Mouse (Mus musculus) stomach, embryonic 15.5 days (tissue): ENCODE measurements around the gene Crocc. TPM values are rescaled to one million over a fixed set of nuclear protein-coding genes. Genes with fewer than 3 reads are reported as not detected.

Experiments used
- ATAC-seq: fragments of 200-750 bp; cut with Nextera tagmentation; 2 replicates; pipeline ENCODE4 v1.8.0; 2017; ENCODE audit warnings: low read depth, moderate number of reproducible peaks, moderate TSS enrichment; ENCODE audit not compliant: insufficient read depth, low FRiP score
- H3K27ac ChIP-seq: fragments of 300-500 bp; sonication (generic); 2 replicates; pipeline ENCODE4 v1.5.1; 2015; ENCODE audit warnings: mild to moderate bottlenecking, inconsistent platforms
- H3K27me3 ChIP-seq: fragments of 300-500 bp; sonication (generic); replicated peaks from 2 replicates; pipeline ENCODE4 v1.6.1; 2015; ENCODE audit warnings: inconsistent platforms
- H3K36me3 ChIP-seq: fragments of 300-500 bp; sonication (generic); 2 replicates; pipeline ENCODE4 v1.6.1; 2015; ENCODE audit warnings: inconsistent platforms
- H3K4me1 ChIP-seq: fragments of 300-500 bp; sonication (generic); 2 replicates; pipeline ENCODE4 v1.6.1; 2015; ENCODE audit warnings: inconsistent platforms
- H3K4me2 ChIP-seq: fragments of 300-500 bp; sonication (generic); 2 replicates; pipeline ENCODE4 v1.6.1; 2015; ENCODE audit warnings: mild to moderate bottlenecking, inconsistent platforms
- H3K4me3 ChIP-seq: fragments of 300-500 bp; sonication (generic); replicated peaks from 2 replicates; pipeline ENCODE4 v1.5.1; 2015; ENCODE audit warnings: inconsistent platforms
- H3K9ac ChIP-seq: fragments of 300-500 bp; sonication (generic); 2 replicates; pipeline ENCODE4 v1.6.1; 2015; ENCODE audit warnings: inconsistent platforms
- H3K9me3 ChIP-seq: fragments of 300-500 bp; sonication (generic); 2 replicates; pipeline ENCODE4 v1.6.1; 2016; ENCODE audit warnings: inconsistent platforms
- WGBS: fragments of 180-500 bp; shearing (Covaris S2); methylation state at CpG from one replicate; pipeline ENCODE4 v1.1.7; 2015; 5-methylcytosine and 5-hydroxymethylcytosine counted together
- polyA plus RNA-seq: library from polyadenylated mRNA; unstranded; fragments of >200 nt; fragmentation: Nextera tagmentation; extraction: Ambion mirVana; gene quantifications from 2 replicates; pipeline ENCODE4 v1.2.1, GENCODE M21; 2015

Gene Crocc
- polyA plus RNA-seq, 1 experiment from 2014 or later, result 4.2 TPM

GRCm38 (mm10) chr4:141033606-141034549 is 26.5 kb downstream of the Crocc start:
- H3K27me3 ChIP-seq, result no peaks in the 10 kb centered on the region
- WGBS, result 70% methylated on average over 27 of the region's 27 CpGs
- H3K27ac ChIP-seq, result 0 out of 2 replicates have a peak overlapping the region, but pooled peaks have one; percentile 12
- no peaks in the 10 kb centered on the region for H3K9me3 ChIP-seq
- no peak overlapping the region for H3K9ac ChIP-seq
- ATAC-seq, result peak; percentile 11; the same call in 1 of the 2 replicates
- H3K36me3 ChIP-seq, result no peaks in the 10 kb centered on the region; the same call in 1 of the 2 replicates
- H3K4me2 ChIP-seq, result no peak overlapping the region
- no peaks in the 10 kb centered on the region for H3K4me1 ChIP-seq
- no peak overlapping the region for H3K4me3 ChIP-seq

- 11% methylated on average over 6 of the region's 6 CpGs for WGBS
- no peak for ATAC-seq
- no peak overlapping the region for H3K9ac ChIP-seq
Observed at GRCm38 (mm10) chr4:141031733-141032132, 28.6 kb downstream of the Crocc start.

GRCm38 (mm10) chr4:141030541-141031206 is 29.7 kb downstream of the Crocc start:
- no peak overlapping the region for H3K9ac ChIP-seq
- H3K9me3 ChIP-seq, result no peaks in the 10 kb centered on the region

More at GRCm38 (mm10) chr4:141031733-141032132, 28.6 kb downstream of the Crocc start:
- Histone ChIP-seq H3K4me3 (no peak overlapping the region), H3K27me3 (no peaks in the 10 kb centered on the region), H3K4me2 (no peak overlapping the region), H3K9me3 (no peaks in the 10 kb centered on the region), H3K4me1 (no peaks in the 10 kb centered on the region), H3K27ac (no peak overlapping the region), H3K36me3 (peaks cover 7% of the 10 kb centered on the region; the same call in 1 of the 2 replicates)

GRCm38 (mm10) chr4:141024992-141025391 is 35.4 kb downstream of the Crocc start:
- 73% methylated on average over 27 of the region's 27 CpGs for WGBS
- no peak for ATAC-seq
- no peak overlapping the region for H3K4me2 ChIP-seq

More at GRCm38 (mm10) chr4:141030541-141031206, 29.7 kb downstream of the Crocc start:
- Histone ChIP-seq H3K4me3 (no peak overlapping the region), H3K4me1 (no peaks in the 10 kb centered on the region), H3K27me3 (no peaks in the 10 kb centered on the region), H3K36me3 (peaks cover 7% of the 10 kb centered on the region; the same call in 1 of the 2 replicates), H3K27ac (no peak overlapping the region), H3K4me2 (no peak overlapping the region)
- 87% methylated on average over 18 of the region's 18 CpGs for WGBS
- no peak for ATAC-seq

GRCm38 (mm10) chr4:141024052-141024451 is 36.3 kb downstream of the Crocc start:
- Histone ChIP-seq H3K4me2 (no peak overlapping the region), H3K27ac (peak overlapping the region; percentile 46; the same call in 1 of the 2 replicates), H3K27me3 (no peaks in the 10 kb centered on the region), H3K36me3 (peaks cover 10% of the 10 kb centered on the region; the same call in 1 of the 2 replicates), H3K9ac (no peak overlapping the region), H3K4me3 (no peak overlapping the region), H3K4me1 (peaks cover 34% of the 10 kb centered on the region), H3K9me3 (no peaks in the 10 kb centered on the region)
- 43% methylated on average over 9 of the region's 9 CpGs for WGBS
- no peak for ATAC-seq

More at GRCm38 (mm10) chr4:141024992-141025391, 35.4 kb downstream of the Crocc start:
- no peaks in the 10 kb centered on the region for H3K9me3 ChIP-seq
- no peak overlapping the region for H3K9ac ChIP-seq
- peaks cover 29% of the 10 kb centered on the region for H3K4me1 ChIP-seq
- H3K4me3 ChIP-seq, result no peak overlapping the region
- peaks cover 10% of the 10 kb centered on the region; the same call in 1 of the 2 replicates for H3K36me3 ChIP-seq
- H3K27me3 ChIP-seq, result no peaks in the 10 kb centered on the region
- no peak overlapping the region for H3K27ac ChIP-seq

GRCm38 (mm10) chr4:141021614-141021929 is 38.8 kb downstream of the Crocc start:
- WGBS, result 56% methylated on average over 11 of the region's 11 CpGs
- Histone ChIP-seq H3K4me1 (peaks cover 37% of the 10 kb centered on the region), H3K27ac (peak overlapping the region; percentile 91), H3K9me3 (no peaks in the 10 kb centered on the region), H3K4me2 (peak overlapping the region; percentile 32; the same call in 1 of the 2 replicates), H3K36me3 (0 out of 2 replicates have a peak, but pooled peaks cover 3% of the 10 kb centered on the region), H3K27me3 (no peaks in the 10 kb centered on the region), H3K9ac (0 out of 2 replicates have a peak overlapping the region, but pooled peaks have one; percentile 3), H3K4me3 (no peak overlapping the region)
- ATAC-seq, result no peak

GRCm38 (mm10) chr4:141020811-141021613 is 39.3 kb downstream of the Crocc start:
- peaks cover 6% of the 10 kb centered on the region; the same call in 1 of the 2 replicates for H3K36me3 ChIP-seq
- H3K9ac ChIP-seq, result no peak overlapping the region
- no peaks in the 10 kb centered on the region for H3K27me3 ChIP-seq
- peak overlapping the region; percentile 32; the same call in 1 of the 2 replicates for H3K4me2 ChIP-seq
- 0 out of 2 replicates have a peak overlapping the region, but pooled peaks have one; percentile 7 for H3K4me3 ChIP-seq
- WGBS, result 29% methylated on average over 14 of the region's 14 CpGs
- peak overlapping the region; percentile 91 for H3K27ac ChIP-seq
- no peaks in the 10 kb centered on the region for H3K9me3 ChIP-seq
- ATAC-seq, result peak; percentile 67
- H3K4me1 ChIP-seq, result peaks cover 40% of the 10 kb centered on the region

GRCm38 (mm10) chr4:141020220-141020619 is 40.1 kb downstream of the Crocc start:
- Histone ChIP-seq H3K9ac (no peak overlapping the region), H3K4me3 (no peak overlapping the region), H3K36me3 (peaks cover 9% of the 10 kb centered on the region; the same call in 1 of the 2 replicates), H3K27me3 (no peaks in the 10 kb centered on the region), H3K27ac (peak overlapping the region; percentile 91), H3K4me1 (peaks cover 40% of the 10 kb centered on the region), H3K9me3 (no peaks in the 10 kb centered on the region), H3K4me2 (peak overlapping the region; percentile 32; the same call in 1 of the 2 replicates)
- no peak for ATAC-seq
- WGBS, result 65% methylated on average over 17 of the region's 17 CpGs

- Histone ChIP-seq H3K9me3 (no peaks in the 10 kb centered on the region), H3K9ac (no peak overlapping the region), H3K4me1 (peaks cover 34% of the 10 kb centered on the region), H3K27me3 (no peaks in the 10 kb centered on the region), H3K27ac (no peak overlapping the region), H3K4me2 (no peak overlapping the region), H3K4me3 (no peak overlapping the region), H3K36me3 (peaks cover 23% of the 10 kb centered on the region)
- ATAC-seq, result no peak
- 77% methylated on average over 29 of the region's 29 CpGs for whole genome bisulfite sequencing
Observed at GRCm38 (mm10) chr4:141017657-141018436, 42.5 kb downstream of the Crocc start.

- no peak for ATAC-seq
- Histone ChIP-seq H3K4me3 (no peak overlapping the region), H3K9ac (no peak overlapping the region), H3K4me1 (peaks cover 38% of the 10 kb centered on the region), H3K9me3 (no peaks in the 10 kb centered on the region), H3K27me3 (no peaks in the 10 kb centered on the region), H3K27ac (no peak overlapping the region), H3K4me2 (no peak overlapping the region), H3K36me3 (peaks cover 23% of the 10 kb centered on the region)
- WGBS, result 73% methylated on average over 9 of the region's 9 CpGs
Observed at GRCm38 (mm10) chr4:141016311-141016710, 44.0 kb downstream of the Crocc start.
